Mouse (Mus musculus) olfactory bulb, adult 2 months (tissue): Measurements from ENCODE around the gene Slc44a5. TPM values are rescaled to one million over a fixed set of nuclear protein-coding genes. Genes with fewer than 3 reads are reported as not detected.

Experiments
- H3K27ac ChIP-seq: fragments of 200-500 bp; 2 replicates; pipeline ENCODE4 v1.5.1; 2012; ENCODE audit warnings: low read depth, low read length; ENCODE audit not compliant: insufficient read depth
- H3K4me1 ChIP-seq: fragments of 200-500 bp; 2 replicates; pipeline ENCODE4 v1.6.1; 2012; ENCODE audit warnings: low read length; ENCODE audit not compliant: control insufficient read depth, insufficient read depth
- H3K4me3 ChIP-seq: fragments of 200-500 bp; 2 replicates; pipeline ENCODE4 v1.5.1; 2012; ENCODE audit warnings: mild to moderate bottlenecking, low read depth, low read length, moderate library complexity; ENCODE audit not compliant: insufficient read depth
- CTCF ChIP-seq: fragments of 200-500 bp; IDR thresholded peaks from 2 replicates; pipeline ENCODE4 v1.5.1; 2012; ENCODE audit warnings: low read depth, mild to moderate bottlenecking, low read length, moderate library complexity; ENCODE audit not compliant: insufficient read depth
- POLR2A ChIP-seq: fragments of 200-500 bp; IDR thresholded peaks from 2 replicates; pipeline ENCODE4 v1.6.1; 2012; ENCODE audit warnings: mild to moderate bottlenecking, low read depth, low read length, moderate library complexity; ENCODE audit not compliant: insufficient read depth
- WGBS: fragments of 180-500 bp; shearing (Covaris S2); methylation state at CpG from one replicate; pipeline ENCODE4 v1.1.7; 2018; 5-methylcytosine and 5-hydroxymethylcytosine counted together
- polyA plus RNA-seq: library from polyadenylated mRNA; stranded (reverse); fragments of >200 nt; gene quantifications from 2 replicates; pipeline ENCODE4 v1.2.4, GENCODE M21; 2012; ENCODE audit warnings: low replicate concordance; ENCODE audit not compliant: missing spikeins, insufficient read depth, insufficient read length

Gene Slc44a5
- not detected in 2 replicates for polyA plus RNA-seq

DNA sequence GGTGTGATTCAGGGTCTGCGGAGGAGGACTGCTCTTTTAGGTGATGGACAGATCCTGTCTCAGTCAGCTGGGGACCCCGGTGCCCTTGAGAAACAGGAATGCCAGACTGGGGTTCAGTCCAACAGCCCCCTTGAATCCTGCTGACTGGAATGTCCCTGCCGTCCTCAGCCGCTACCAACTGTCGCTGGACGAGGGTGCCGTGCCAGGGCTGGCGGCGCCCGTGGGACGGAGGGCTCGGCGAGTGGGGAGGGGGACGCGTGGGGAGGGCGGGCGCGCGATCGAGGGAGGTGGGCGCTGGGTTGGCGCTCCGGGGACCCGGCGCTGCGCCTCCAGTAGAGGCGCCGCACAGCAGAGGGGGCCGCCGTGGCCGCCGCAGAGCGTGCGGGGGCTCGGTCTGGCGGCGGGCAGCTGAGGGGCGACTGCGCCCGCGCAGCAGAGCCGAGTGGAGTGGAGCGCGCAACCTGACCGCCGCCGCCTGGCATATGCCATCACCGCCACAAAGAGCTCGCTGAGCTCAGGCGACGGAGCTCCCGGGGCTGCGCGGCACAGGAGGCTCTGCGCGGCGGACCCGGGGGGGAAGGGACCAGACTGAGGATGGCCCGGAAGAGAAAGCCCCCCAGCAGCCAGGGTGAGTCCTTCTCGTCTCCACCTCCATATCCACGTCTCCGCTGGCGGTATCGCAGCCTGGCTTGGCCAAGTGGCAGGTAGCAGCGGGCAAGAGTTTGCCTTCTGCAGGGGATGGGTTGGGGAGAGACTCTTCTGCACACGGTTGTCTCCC is at the start of gene Slc44a5:
Slc44a5 (plus strand) TSS at position 266 of the 778 bp plus-strand sequence.
- WGBS: 1% methylated on average over 66 of the region's 66 CpGs
- Histone ChIP-seq H3K4me3 (peak within 1 kb of the TSS; percentile 59), H3K4me1 (peaks cover 9% of the 10 kb centered on the region), H3K27ac (no peak within 1 kb of the TSS)
- TF ChIP-seq POLR2A (peak; percentile 23; the same call in 1 of the 2 replicates), CTCF (no peak)

DNA sequence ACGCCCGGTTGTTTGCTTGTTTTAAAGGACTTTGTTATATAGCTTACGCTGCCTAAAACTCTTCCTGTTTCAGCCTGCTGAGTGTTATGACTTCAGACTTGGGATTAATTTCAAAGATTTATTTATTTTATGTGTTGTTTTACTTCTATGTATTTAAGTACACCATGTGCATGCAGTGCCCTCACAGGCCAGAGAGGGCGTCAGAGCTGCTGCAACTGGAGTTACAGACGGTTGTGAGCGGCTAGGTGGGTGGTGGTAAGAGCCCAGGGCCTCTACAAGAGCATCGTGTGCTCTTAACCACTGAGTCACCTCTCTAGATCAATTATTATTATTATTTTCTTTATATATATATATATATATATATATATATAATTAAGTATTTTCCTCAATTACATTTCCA is 46.9 kb upstream of the Slc44a5 start:
- no peak for TF ChIP-seq POLR2A
- TF ChIP-seq CTCF: no peak
- H3K4me3 ChIP-seq: no peak overlapping the region
- no peak overlapping the region for H3K27ac ChIP-seq
- no peaks in the 10 kb centered on the region for H3K4me1 ChIP-seq
- WGBS: 90% methylated on average over 7 of the region's 7 CpGs

DNA sequence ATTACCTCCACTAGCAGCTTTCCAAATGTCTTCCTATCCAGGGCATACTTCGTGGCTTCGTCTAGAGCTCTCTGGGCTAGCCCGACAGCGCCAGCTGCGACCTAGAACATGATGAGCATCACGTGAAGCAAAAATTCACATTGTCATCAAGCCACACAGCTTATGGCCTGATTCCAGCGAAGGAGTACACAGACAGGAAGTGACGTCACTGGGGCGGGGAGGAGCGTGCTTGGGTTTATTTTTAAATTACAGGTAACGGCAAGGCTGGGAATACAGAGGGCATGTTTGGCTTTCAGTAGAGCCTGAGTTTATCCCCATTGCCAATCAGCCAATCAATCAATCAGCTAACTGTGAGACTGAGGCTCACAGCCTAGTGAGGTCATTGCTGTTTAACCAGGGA is 43.7 kb upstream of the Slc44a5 start:
- no peak overlapping the region for H3K4me3 ChIP-seq
- 95% methylated on average over 11 of the region's 11 CpGs for WGBS
- no peak overlapping the region for H3K27ac ChIP-seq
- TF ChIP-seq POLR2A (no peak), CTCF (no peak)
- no peaks in the 10 kb centered on the region for H3K4me1 ChIP-seq

DNA sequence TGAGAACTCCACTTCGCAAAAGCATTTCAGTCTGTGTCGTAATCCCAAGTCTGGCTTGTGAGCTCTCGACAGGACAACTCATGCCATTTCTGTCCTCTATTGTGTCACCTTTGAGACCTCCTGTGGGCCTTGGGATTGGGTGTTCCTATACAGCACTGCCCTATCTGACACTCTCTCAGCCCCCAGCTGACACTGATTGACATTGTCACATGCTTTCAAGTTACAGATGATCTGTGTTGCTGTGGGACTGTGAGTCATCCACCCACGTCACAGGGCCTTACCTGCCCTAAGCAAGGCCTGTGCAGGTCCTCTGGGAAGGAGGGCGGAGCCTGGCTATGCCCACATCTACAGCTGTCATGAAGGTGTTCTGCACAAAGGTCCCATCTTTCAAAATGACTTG is 40.8 kb upstream of the Slc44a5 start:
- TF ChIP-seq POLR2A (no peak), CTCF (no peak)
- peaks cover 3% of the 10 kb centered on the region for H3K4me1 ChIP-seq
- H3K4me3 ChIP-seq: no peak overlapping the region
- 95% methylated on average over 5 of the region's 5 CpGs for WGBS
- H3K27ac ChIP-seq: no peak overlapping the region

DNA sequence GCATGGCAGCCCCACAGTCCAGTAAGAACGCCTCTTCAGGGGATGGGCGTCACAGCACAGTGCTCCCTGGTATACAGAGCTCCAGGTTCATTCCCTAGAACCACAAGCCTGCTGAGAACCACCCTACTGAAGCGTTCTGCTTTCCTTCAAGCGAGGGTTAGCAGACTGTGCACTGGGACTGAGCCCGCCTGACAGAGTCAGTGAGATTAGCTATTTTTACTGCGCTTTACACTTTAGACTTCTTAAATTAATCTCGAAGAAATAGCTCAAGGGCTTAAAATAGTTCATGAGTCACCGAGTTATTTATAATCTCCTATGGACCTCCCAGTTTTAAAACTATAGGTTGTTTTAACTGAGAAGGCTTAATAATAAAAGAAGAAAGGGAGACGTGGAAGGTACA is 37.4 kb upstream of the Slc44a5 start:
- H3K4me3 ChIP-seq: no peak overlapping the region
- H3K4me1 ChIP-seq: peaks cover 3% of the 10 kb centered on the region
- TF ChIP-seq POLR2A: no peak
- no peak for TF ChIP-seq CTCF
- H3K27ac ChIP-seq: peak overlapping the region; percentile 91
- WGBS: 42% methylated on average over 9 of the region's 9 CpGs

DNA sequence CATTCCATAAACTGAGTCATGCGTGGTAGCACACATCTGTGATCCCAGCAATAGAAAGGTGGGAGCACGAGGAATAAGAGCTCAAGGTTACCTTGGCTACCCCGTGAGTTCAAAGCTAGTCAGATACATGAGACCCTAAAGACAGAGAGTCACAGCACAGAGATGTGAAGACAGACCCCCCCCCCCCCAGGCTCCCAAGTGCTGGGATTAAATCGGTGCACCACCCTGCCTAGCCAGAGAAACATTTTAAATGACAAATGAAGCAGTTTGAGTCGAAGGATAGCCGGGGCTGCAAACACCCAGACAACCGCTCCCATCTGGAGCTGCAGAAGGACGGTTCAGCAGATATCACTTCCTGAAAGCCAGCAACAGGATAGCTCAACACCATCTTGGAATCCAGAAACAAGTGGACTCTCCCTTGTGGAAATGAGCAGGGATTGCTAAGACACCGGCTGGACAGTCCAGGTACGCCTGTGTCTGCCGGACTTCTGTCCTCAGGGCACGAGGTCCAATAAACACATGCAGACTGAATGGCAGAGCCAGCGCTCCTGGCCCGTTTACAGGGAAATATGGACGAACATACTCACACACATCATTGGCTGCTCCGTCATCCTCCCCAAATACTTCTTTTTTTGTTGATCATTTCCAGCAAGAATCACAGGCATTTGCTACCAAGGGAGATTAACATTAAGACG is 36.0 kb upstream of the Slc44a5 start:
- TF ChIP-seq CTCF (no peak), POLR2A (no peak)

DNA sequence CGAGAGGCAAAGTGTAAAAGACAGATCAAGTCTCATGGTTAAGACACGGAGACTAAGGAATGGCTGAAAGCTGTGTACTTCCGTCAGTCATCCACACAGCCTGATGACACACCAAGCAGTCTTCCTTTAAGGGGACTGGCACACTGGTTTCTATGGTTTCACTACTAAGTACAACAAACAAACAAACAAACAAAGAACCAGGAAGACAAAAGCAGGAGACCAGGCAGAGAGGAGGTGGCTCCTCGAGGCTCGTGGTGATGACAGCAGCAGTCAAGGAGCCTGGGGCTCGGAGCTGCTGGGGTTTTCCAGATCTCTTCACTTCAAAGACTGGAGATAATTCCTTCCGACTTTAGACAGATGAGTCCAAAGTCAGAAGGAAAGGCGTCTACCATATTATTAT is 33.2 kb upstream of the Slc44a5 start:
- no peak overlapping the region for H3K4me3 ChIP-seq
- H3K27ac ChIP-seq: no peak overlapping the region
- peaks cover 3% of the 10 kb centered on the region for H3K4me1 ChIP-seq
- no peak for TF ChIP-seq CTCF
- no peak for TF ChIP-seq POLR2A
- WGBS: 71% methylated on average over 8 of the region's 8 CpGs

More for the DNA sequence above, 36.0 kb upstream of the Slc44a5 start:
- no peak overlapping the region for H3K4me3 ChIP-seq
- 96% methylated on average over 17 of the region's 17 CpGs for WGBS
- H3K4me1 ChIP-seq: peaks cover 3% of the 10 kb centered on the region
- no peak overlapping the region for H3K27ac ChIP-seq

DNA sequence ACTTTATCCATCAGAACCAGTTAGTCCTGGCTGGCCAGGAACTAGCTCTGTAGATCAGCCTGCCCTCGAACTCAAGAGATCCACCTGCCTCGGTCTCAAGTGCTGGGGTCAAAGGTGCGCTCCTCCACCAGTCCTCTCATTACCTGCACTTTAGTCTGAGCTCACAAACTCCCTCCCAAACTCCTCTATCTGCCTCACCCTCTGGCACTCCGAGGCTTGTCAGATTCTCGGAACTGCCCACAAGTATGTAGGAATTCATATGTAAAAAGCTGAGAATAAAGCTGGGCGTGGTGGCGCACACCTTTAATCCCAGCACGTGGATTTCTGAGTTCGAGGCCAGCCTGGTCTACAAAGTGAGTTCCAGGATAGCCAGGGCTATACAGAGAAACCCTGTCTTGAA is 32.8 kb upstream of the Slc44a5 start:
- H3K4me1 ChIP-seq: peaks cover 3% of the 10 kb centered on the region
- no peak overlapping the region for H3K27ac ChIP-seq
- WGBS: 95% methylated on average over 9 of the region's 9 CpGs
- TF ChIP-seq POLR2A (no peak), CTCF (no peak)
- no peak overlapping the region for H3K4me3 ChIP-seq

DNA sequence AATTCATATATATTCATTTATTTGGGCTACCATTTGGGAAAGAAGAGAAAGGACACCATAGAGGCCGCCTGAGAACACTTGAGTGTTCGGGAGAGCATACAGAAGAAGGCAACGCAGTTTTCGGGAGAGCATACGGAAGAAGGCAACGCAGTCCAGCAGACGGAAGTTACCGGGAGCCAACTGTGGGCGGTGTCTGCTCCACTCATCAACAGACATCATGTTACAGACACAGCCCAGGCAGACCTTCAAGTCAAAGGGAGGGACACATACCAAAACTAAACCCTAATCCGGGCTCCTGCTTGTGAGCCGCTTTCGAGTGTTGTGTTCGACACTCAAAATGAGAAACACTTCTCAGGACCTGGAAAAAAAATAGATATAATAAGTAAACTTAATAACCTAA is 31.6 kb upstream of the Slc44a5 start:
- H3K27ac ChIP-seq: no peak overlapping the region
- WGBS: 95% methylated on average over 13 of the region's 13 CpGs
- TF ChIP-seq POLR2A (no peak), CTCF (no peak)

More for the DNA sequence above, 31.6 kb upstream of the Slc44a5 start:
- H3K4me3 ChIP-seq: no peak overlapping the region
- H3K4me1 ChIP-seq: no peaks in the 10 kb centered on the region
